Mouse (Mus musculus): ENCODE data around the gene Bdh1.

Bdh1 gene

DNA sequence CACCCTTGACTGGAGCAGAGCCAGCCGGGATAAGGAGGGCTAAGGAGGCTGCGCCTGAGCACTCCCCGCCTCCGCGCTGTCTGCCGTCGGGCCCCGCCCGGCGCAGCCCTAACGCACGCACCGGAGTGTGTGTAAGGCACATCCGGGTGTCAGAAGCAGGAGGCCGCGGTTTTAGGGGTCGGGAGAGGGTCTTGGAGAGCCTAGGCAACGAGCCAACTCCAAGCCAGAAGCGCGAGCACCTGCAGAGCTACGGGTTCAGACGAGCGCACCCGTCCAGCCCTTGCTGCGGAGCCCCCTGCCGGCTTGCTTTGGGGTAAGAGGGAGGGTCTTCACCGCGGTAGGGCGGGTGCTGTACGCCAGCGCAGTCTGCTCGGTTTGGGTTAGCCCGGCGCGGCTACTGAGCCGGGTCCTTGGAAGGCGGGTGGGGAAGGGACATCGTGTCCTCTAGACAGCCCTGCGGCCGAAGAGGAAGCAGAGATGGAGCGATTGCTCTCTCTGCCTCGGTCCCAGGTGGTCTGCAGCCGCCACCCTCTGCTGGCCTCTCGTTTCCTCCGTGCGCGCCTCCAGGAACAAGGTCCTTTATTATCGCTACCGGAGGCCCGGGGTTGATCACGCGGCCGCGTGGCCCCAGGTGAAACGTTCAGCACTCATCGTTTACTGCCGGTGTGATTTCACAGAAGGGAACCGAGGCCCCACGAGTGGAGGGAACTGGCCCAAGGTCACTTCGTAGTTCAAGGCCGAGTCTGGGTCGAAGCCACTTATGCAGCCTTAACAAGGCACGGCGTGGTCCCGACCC is 6.8 kb downstream of the Bdh1 start:
- DNase-seq, result peak; percentile 51 to 66

DNA sequence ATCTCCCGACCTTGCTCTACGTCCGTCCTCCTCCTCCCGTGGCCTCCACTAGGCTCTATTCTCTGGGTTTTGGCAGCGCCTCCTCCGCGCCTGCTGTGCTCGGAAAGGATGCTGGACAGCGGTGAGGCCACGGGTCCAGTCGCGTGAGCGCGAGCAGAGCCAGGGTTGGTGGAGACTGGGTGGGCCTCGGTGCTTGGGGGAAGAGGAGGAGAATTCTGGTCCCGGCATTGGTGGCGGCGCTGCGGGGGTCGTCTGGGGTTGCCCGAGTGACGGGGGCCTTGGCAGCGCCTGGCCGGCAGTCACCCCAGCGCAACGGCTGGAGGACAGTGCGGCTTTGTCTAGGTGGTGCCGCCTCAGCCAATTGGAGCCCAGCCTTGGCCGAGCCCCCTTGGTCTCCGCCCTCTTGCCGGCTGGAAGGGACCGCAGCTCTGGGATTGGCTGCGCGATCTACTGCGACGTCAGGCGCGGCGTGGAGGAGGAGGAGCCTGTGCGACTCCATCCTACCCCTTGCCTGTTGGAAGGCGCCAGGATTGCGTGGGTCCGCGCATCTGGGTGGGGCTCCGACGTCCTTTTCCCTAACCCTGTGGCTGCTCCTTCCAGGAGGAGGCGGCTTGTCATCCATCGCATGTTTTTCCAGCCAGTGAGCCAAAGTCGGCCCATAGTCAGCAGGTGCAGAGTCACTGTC is 7.5 kb downstream of the Bdh1 start:
- DNase-seq, result peak; percentile 90 to 94

GRCm38 (mm10) chr16:31433466-31434110 is 11.5 kb downstream of the Bdh1 start:
- DNase-seq, result peak; percentile 53 to 55

DNA sequence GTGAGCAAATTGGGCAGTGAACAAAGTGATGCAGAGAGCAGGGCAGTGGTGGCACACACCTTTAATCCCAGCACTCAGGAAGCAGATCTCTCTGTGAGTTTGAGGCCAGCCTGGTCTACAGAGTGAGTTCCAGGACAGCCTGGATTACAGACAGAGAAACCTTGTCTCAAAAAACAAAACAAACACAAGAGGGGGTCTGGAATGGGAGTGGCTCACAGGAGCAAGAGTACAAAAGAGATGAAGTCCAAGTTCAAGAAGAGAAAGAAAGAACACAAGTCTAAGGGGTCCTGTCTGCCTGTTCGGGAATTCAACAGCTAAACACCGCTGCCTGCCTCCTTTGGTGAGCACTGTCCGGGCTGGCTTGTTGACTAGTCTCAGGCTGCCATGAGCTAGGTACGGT is 13.1 kb downstream of the Bdh1 start:
- no peak for DNase-seq

- DNase-seq, result peak in 1 of 2 experiments; percentile 35
Measured at GRCm38 (mm10) chr16:31436085-31436484, 14.0 kb downstream of the Bdh1 start.

DNA sequence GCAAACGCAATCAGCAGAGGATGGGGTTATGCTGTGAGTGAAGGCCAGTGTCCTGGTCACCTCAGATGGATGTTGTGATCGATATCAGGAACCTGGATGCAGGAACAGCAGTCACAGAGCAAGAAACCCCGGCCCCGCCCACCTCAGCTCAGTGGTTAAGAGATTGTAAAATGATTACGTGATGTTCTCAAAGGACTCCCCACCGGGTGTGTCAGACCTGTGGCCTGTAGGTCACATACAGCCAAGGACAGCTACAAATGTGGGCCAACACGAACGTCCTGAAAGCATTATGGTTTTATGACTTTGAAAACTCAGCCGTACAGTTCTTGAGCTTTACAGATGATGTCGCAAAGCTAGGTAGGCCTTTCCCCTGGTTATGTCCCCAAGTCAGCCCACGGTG is 15.3 kb downstream of the Bdh1 start:
- DNase-seq, result no peak

DNA sequence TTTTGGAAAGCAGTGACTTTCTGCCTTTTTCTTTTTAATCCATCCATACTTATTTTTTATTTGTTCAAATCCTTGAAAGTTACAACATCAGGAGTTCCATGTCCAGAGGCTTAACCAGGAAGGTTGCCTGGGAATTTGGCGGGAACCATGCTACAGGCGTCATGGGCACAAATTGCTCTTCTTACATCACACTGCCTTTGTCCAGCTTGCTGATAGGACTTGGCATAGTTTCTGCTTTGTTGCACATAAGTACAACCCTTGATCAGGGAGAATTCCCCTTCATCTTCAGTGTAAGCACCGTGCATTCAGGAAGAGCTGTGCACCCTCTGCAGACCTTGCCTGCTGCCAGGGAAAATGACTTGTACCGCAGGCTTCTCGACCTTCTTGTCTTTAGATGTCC is 17.4 kb downstream of the Bdh1 start:
- DNase-seq, result no peak

DNA sequence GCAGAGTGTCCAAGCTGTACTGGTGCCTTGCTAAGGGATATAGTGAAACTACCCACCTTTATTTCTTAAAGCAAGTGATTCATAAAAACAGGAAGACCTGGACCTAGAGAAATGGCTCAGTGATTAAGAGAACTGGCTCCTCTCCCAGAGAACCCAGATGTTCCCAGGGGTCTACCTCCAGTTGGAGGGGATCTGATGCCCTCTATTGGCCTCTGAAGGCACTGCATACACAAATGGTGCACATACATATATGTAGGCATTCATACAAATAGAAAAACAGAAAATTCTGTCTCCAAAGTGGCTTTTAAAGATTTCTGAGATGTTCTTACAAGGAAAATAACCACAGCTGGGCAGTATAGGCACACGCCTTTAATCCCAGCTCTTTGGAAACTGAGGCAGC is 18.0 kb downstream of the Bdh1 start:
- no peak for DNase-seq

GRCm38 (mm10) chr16:31444521-31444920 is 22.4 kb downstream of the Bdh1 start:
- DNase-seq, result no peak

DNA sequence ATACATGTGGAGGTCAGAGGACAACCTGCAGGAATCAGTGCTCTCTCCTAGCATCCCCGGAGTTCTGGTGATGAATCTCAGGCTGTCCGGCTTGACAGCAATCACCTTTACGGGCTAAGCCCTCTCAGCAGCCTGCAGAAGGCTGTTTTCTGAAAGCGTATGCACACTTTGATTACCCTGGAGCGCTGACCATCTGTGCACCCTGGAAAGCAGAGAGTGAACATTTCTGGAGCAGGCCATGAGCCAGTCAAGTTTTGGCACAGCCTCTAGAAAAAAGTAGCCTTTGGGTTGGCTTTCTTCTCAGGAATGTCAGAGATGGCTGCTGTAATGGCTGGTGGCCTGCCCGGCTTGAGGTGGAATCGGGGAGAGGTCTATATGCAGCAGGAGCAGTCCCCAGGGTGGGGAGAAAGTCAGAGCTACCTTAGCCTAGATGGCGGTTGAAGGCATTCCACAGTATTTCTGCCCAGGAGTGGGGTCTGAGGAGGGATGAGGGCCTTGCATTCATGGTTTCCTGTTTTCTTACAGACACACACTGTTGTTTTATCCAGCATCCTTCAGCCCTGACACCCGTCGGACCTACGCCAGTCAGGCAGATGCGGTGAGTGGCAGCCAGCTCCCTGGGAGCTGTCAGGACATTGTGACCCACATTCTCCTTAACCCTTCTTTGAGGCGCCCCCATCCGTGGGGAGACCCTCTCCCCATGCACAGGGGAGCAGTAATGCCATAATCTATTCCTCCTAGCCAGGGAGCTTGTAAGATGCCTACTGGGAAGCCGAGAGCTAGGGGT is 24.2 kb downstream of the Bdh1 start:
- no peak for DNase-seq

DNA sequence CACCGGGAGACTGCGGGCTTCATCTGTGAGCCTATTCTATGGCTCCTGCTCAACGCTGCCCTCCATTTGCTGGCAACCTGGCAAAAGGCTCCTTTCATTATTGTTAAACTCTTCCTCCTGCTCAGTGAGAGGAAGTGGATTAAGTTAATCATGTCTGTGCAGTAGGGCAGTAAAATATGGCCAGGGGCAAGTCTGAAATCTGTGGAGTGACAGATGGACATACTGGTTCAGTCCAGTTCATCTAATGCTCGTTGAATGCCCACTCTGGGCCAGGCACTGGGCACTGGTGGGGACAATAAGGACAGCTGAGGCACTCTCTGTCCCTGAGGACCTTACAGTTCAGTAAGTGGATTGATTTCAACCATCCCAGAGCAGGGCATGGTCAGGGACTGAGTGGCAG is 27.9 kb downstream of the Bdh1 start:
- no peak for DNase-seq

- no peak for DNase-seq
Measured at GRCm38 (mm10) chr16:31451235-31451634, 29.2 kb downstream of the Bdh1 start.

DNA sequence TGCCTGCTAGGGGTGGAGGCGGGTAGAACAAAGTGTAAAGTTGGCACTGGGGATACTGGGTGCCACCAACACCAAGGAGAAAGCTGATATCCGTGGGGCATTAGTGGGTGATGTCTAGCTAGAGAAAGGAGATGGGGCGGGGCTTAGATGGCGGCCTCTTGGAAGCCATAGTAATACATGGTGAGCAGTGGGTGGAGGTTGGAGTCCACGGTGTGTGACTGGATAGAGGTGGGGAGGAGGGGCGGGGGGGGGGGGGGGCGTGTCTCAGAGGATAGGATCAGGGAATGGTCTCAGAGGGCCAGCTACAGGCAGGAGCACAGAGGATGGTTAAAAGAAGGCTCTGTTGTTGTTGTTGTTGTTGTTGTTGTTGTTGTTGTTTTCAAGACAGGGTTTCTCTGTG is 30.4 kb downstream of the Bdh1 start:
- DNase-seq, result no peak

DNA sequence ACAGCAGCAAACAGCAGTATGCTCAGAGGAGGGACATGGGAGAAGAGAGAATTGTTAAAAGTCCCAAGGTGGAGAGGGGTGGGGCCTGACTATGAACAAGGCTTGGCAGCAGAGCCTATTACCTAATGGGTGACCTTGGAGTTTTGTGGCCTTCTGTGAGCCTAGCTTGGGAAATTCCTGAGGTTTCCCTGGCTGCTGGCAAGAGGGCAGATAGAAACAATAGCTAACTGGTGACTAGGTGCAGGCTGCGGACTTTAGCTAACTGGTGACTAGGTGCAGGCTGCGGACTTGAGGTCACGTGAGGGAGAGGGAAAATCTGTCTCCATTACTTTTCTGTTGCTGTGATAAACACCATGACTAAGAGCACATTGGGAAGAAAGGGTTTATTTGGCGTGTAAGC is 31.9 kb downstream of the Bdh1 start:
- no peak for DNase-seq

DNA sequence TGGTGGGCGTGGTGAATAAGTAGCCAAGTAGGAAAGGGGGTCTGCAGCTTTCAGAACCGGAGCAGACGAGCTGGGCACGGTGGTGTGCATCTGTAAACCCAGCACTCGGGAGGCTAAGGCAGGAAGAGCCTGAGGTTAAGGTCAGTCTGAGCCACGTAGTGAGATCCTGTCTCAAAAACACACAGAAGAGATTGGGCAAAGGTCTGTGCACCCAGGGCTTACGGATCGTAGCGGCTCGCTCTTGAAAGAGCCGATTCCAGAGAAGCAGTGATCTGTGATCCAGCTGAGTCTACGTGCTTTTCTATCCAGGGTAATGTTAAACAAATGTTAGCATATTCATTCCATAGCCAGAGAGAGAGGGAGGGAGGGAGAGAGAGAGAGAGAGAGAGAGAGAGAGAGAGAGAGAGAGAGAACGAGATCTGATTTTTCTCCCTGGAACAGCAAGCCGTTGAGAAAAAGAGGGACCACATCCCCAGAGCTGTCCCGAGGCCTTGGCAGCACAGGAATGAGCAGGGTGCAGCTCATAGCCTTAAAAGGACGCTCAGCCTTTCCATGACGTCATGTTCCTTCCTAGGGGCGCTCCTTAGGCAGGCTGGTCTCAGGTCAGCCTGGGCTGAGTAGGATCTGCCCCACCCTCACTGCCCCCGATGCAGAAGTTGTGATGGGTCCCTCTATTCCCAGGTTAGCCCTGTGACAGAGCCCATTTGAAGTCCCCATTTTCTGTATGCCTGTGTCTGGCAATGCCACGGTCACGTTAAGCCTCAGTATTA is 33.4 kb downstream of the Bdh1 start:
- no peak for DNase-seq

DNA sequence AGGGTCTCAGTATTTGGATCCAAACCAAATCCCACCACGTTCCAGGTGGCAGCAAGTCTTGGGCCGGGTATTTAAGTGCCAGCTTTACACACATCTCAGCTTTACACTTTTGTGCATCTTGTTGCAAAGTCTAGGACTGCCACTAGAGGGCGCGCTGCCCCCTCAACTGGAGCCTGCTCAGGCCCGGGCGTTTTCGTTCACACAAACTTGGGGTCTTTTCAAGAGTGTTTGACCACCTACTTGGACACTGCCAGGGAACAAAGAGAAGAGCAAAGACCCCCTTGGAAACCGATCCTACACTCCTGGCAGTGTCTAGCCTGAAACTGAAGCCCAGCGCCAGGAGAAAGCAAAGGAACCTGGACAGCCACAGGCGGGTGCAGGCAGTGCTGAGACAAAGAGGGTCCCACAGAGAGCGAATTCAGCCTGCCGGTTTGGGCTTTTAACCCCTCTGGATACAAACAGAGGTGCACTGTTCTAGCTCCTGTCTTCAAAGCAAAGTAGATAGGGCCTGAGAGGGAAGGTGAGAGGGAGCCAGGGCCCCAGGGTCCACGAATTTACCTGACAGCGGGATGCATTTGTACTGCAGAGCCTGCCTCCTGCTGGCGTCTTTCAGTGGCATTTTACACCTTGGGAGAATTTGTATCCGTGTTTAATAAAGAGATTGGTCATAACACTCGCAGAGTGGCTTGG is 36.3 kb downstream of the Bdh1 start:
- peak; percentile 92 to 93 for DNase-seq

DNA sequence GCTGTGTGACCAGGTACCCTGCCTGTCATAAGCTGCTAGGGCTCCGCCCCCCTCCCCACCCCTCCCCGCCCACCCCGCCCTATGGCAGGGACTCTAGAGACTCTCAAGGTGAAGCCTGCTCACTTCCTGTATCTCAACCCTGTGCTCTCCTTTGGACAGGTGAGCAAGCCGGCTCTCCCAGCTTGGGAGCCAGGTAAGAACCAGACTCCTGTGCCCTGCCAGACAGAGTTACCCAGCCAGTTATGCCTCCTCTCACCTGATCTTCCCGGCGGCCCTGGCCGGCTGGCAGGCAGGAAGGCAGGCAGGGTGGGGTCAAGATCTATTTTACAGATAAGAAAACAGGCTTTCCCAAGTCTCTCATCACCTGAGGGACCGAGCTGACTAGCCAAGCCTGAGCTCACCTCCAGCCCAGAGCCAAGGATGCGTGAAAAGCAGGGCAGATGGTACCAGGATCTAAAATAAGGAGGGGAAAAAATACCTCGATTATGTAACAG is 37.9 kb downstream of the Bdh1 start:
- peak; percentile 46 to 67 for DNase-seq

GRCm38 (mm10) chr16:31460506-31460905 is 38.4 kb downstream of the Bdh1 start:
- no peak for DNase-seq

- no peak for DNase-seq
Measured at GRCm38 (mm10) chr16:31461046-31461445, 39.0 kb downstream of the Bdh1 start.

- DNase-seq, result no peak
Measured at GRCm38 (mm10) chr16:31462113-31462687, 40.1 kb downstream of the Bdh1 start.

DNA sequence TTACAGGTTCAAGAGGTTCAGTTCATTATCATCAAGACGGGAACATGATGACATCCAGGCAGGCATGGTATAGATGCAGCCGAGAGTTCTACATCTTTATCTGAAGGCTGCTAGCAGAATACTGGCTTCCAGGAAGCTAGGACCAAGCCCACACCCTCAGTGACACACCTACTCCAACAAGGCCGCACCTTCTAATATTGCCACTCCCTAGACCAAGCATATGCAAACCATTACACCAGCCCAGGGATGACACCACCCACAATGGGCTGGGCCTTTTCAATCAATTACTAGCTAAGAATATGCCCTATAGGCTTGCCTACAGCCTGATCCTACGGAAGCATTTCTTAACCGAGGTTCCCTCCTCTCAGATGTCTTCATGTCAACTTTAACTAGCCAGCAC is 42.9 kb downstream of the Bdh1 start:
- no peak for DNase-seq

All from kidney, postnatal 4 days (tissue).